Mouse (Mus musculus) forebrain, embryonic 15.5 days (tissue): ENCODE measurements around the gene Kncn. TPM values are rescaled to one million over a fixed set of nuclear protein-coding genes. Genes with fewer than 3 reads are reported as not detected.

Source experiments
- ATAC-seq: fragments of 200-750 bp; cut with Nextera tagmentation; replicated peaks from 2 replicates; pipeline ENCODE4 v1.8.0; 2017; ENCODE audit warnings: mild to moderate bottlenecking, moderate TSS enrichment, moderate library complexity
- H3K27ac ChIP-seq: fragments of 300-500 bp; sonication (generic); replicated peaks from 2 replicates; pipeline ENCODE4 v1.5.1; 2015; ENCODE audit warnings: mild to moderate bottlenecking, inconsistent platforms
- H3K27me3 ChIP-seq: fragments of 300-500 bp; sonication (generic); 2 replicates; pipeline ENCODE4 v1.6.1; 2015; ENCODE audit warnings: inconsistent platforms
- H3K36me3 ChIP-seq: fragments of 300-500 bp; sonication (generic); 2 replicates; pipeline ENCODE4 v1.6.1; 2015; ENCODE audit warnings: mild to moderate bottlenecking, inconsistent platforms
- H3K4me1 ChIP-seq: fragments of 300-500 bp; sonication (generic); 2 replicates; pipeline ENCODE4 v1.6.1; 2015; ENCODE audit warnings: inconsistent platforms
- H3K4me2 ChIP-seq: fragments of 300-500 bp; sonication (generic); replicated peaks from 2 replicates; pipeline ENCODE4 v1.6.1; 2015; ENCODE audit warnings: mild to moderate bottlenecking, inconsistent platforms
- H3K4me3 ChIP-seq: fragments of 300-500 bp; sonication (generic); 2 replicates; pipeline ENCODE4 v1.5.1; 2015; ENCODE audit warnings: mild to moderate bottlenecking, inconsistent platforms
- H3K9ac ChIP-seq: fragments of 300-500 bp; sonication (generic); replicated peaks from 2 replicates; pipeline ENCODE4 v1.6.1; 2015; ENCODE audit warnings: mild to moderate bottlenecking, inconsistent platforms
- H3K9me3 ChIP-seq: fragments of 300-500 bp; sonication (generic); 2 replicates; pipeline ENCODE4 v1.6.1; 2016; ENCODE audit warnings: inconsistent platforms
- WGBS: fragments of 180-500 bp; shearing (Covaris S2); methylation state at CpG from one replicate; pipeline ENCODE4 v1.1.7; 2015; ENCODE audit warnings: mixed read lengths; 5-methylcytosine and 5-hydroxymethylcytosine counted together
- polyA plus RNA-seq: library from polyadenylated mRNA; unstranded; fragments of >200 nt; fragmentation: Nextera tagmentation; extraction: Ambion mirVana; gene quantifications from 2 replicates; pipeline ENCODE4 v1.2.1, GENCODE M21; 2015

Kncn gene
- polyA plus RNA-seq, 1 experiment from 2014 or later = not detected

GRCm38 (mm10) chr4:115908641-115909040, 24.4 kb downstream of the Kncn start:
- Histone ChIP-seq H3K27me3 (peaks cover 58% of the 10 kb centered on the region), H3K9ac (no peak overlapping the region), H3K4me1 (peaks cover 19% of the 10 kb centered on the region), H3K4me3 (no peak overlapping the region), H3K27ac (no peak overlapping the region), H3K4me2 (no peak overlapping the region), H3K9me3 (no peaks in the 10 kb centered on the region), H3K36me3 (no peaks in the 10 kb centered on the region)
- WGBS = 2% methylated on average over 7 of the region's 7 CpGs
- ATAC-seq = peak; percentile 89

DNA sequence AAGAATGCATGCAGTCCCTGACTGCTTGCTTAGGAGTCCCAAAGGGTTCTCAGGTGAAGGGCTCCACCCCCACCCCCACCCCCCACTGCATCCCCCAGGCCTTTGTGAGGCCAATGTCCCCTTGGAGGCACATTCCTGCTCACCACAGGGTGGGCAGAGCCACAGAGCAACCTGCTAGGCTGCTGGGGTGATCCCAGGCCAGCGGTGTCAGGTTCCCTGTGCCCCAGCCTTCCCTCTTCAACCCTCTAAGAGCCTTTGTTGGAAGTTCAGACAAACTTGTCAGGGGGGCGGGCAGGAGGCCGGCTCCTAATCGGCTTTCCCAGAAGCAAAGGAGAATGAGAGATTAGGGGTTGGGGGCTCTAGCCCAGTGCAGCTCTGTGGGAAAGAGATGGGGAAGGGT, 27.4 kb downstream of the Kncn start:
- no peak for ATAC-seq
- no peaks in the 10 kb centered on the region for H3K36me3 ChIP-seq
- H3K9me3 ChIP-seq = no peaks in the 10 kb centered on the region
- no peak overlapping the region for H3K4me2 ChIP-seq
- peaks cover 29% of the 10 kb centered on the region; the same call in 1 of the 2 replicates for H3K27me3 ChIP-seq
- no peak overlapping the region for H3K27ac ChIP-seq
- peaks cover 8% of the 10 kb centered on the region; the same call in 1 of the 2 replicates for H3K4me1 ChIP-seq
- no peak overlapping the region for H3K9ac ChIP-seq
- no peak overlapping the region for H3K4me3 ChIP-seq
- WGBS = 5% methylated on average over 4 of the region's 4 CpGs

GRCm38 (mm10) chr4:115919911-115920310, 35.7 kb downstream of the Kncn start:
- Histone ChIP-seq H3K4me3 (no peak overlapping the region), H3K4me1 (no peaks in the 10 kb centered on the region), H3K27ac (no peak overlapping the region), H3K9me3 (no peaks in the 10 kb centered on the region), H3K9ac (no peak overlapping the region), H3K27me3 (peaks cover 23% of the 10 kb centered on the region; the same call in 1 of the 2 replicates), H3K4me2 (no peak overlapping the region), H3K36me3 (no peaks in the 10 kb centered on the region)
- no peak for ATAC-seq
- WGBS = 79% methylated on average over 16 of the region's 16 CpGs

DNA sequence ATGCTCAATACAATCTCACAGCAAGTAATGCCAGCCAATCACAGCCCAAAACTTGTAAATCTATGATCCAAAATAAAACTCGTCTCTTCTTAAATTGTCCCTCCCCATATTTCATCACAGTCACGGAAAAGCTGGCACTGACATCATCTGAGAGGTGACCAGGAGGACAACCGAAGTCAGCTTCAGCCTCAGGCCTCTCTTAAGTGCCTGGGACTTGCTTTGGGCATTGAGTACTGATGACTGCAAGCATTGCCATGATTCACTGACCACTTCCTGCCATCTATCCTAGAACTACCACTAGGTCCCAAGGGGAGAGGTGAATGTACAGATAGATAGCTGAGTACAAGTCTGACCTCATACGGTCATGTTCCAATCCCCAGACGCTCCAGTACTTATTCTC, 38.5 kb downstream of the Kncn start:
- Histone ChIP-seq H3K4me2 (no peak overlapping the region), H3K4me1 (no peaks in the 10 kb centered on the region), H3K27me3 (peaks cover 18% of the 10 kb centered on the region; the same call in 1 of the 2 replicates), H3K9ac (no peak overlapping the region), H3K36me3 (no peaks in the 10 kb centered on the region), H3K27ac (no peak overlapping the region), H3K9me3 (no peaks in the 10 kb centered on the region), H3K4me3 (no peak overlapping the region)
- no peak for ATAC-seq
- WGBS = 91% methylated on average over 5 of the region's 5 CpGs

- H3K27me3 ChIP-seq = peaks cover 16% of the 10 kb centered on the region
- no peak for ATAC-seq
- H3K27ac ChIP-seq = no peak overlapping the region
- no peaks in the 10 kb centered on the region for H3K9me3 ChIP-seq
- no peaks in the 10 kb centered on the region for H3K4me1 ChIP-seq
- H3K4me2 ChIP-seq = no peak overlapping the region
- H3K9ac ChIP-seq = no peak overlapping the region
- 70% methylated on average over 16 of the region's 16 CpGs for WGBS
- H3K36me3 ChIP-seq = no peaks in the 10 kb centered on the region
- no peak overlapping the region for H3K4me3 ChIP-seq
Measured at GRCm38 (mm10) chr4:115923262-115923880, 39.2 kb downstream of the Kncn start.

DNA sequence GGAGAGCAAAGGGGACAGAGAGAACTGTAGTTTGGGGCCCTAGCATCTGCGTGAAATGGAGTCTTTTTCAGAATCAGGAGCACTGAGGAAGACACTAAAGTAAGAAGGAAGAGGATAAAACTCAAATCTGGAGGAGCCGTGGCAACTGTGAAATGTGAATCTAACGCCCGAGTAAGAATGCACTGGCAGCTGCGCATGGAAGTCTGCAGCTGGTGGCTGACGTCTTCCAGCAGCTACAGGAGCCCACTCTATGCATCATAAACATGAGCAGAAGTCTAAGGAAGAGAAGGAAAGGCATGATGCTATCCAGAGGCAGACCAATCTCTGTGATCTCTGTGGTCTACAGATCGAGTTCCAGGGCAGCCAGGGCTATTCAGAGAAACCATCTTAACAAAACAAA, 43.4 kb downstream of the Kncn start:
- ATAC-seq = no peak
- H3K4me2 ChIP-seq = no peak overlapping the region
- H3K27me3 ChIP-seq = peaks cover 41% of the 10 kb centered on the region
- WGBS = 72% methylated on average over 7 of the region's 7 CpGs
- H3K9ac ChIP-seq = no peak overlapping the region
- H3K9me3 ChIP-seq = no peaks in the 10 kb centered on the region
- no peak overlapping the region for H3K27ac ChIP-seq
- no peak overlapping the region for H3K4me3 ChIP-seq
- H3K4me1 ChIP-seq = no peaks in the 10 kb centered on the region
- no peaks in the 10 kb centered on the region for H3K36me3 ChIP-seq

DNA sequence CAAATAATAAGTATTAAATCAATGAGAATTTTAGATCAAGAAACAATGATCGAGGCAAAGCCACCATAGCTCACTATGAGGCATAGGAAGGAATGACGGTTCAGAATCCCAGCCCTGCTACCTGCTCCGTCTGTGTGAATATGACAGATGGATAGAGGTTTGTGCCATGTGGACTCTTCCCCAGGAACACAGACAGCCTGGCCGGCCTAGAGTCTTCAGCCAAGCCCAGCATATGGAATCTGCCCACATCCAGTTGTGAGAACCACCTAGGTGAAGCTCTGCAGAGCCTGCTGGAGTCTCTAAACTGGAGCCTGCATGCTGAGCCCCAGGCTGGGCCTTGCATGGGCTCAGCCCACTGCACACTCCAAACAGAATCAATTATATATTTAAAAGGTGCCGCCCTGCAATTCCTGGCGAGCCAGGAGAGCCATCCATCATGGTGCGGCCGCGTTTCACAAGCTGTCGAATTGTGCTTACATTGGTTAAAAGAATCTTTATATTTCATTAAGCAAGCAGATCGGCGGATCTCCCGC, 47.4 kb downstream of the Kncn start:
- Histone ChIP-seq H3K9me3 (no peaks in the 10 kb centered on the region), H3K27me3 (peaks cover 77% of the 10 kb centered on the region), H3K4me1 (peaks cover 2% of the 10 kb centered on the region), H3K4me3 (no peak overlapping the region), H3K9ac (no peak overlapping the region), H3K27ac (no peak overlapping the region), H3K4me2 (no peak overlapping the region), H3K36me3 (no peaks in the 10 kb centered on the region)
- ATAC-seq = no peak
- WGBS = 48% methylated on average over 13 of the region's 13 CpGs

GRCm38 (mm10) chr4:115935835-115936581, 51.8 kb downstream of the Kncn start:
- Histone ChIP-seq H3K4me1 (peaks cover 17% of the 10 kb centered on the region), H3K9ac (no peak overlapping the region), H3K27me3 (peaks cover 90% of the 10 kb centered on the region), H3K9me3 (no peaks in the 10 kb centered on the region), H3K36me3 (no peaks in the 10 kb centered on the region), H3K4me3 (no peak overlapping the region), H3K27ac (no peak overlapping the region), H3K4me2 (no peak overlapping the region)
- no peak for ATAC-seq
- WGBS = 1% methylated on average over 36 of the region's 36 CpGs

- no peak overlapping the region for H3K9ac ChIP-seq
- under 1% methylated on average over 20 of the region's 20 CpGs for WGBS
- H3K4me2 ChIP-seq = no peak overlapping the region
Measured at GRCm38 (mm10) chr4:115936646-115937045, 52.4 kb downstream of the Kncn start.

DNA sequence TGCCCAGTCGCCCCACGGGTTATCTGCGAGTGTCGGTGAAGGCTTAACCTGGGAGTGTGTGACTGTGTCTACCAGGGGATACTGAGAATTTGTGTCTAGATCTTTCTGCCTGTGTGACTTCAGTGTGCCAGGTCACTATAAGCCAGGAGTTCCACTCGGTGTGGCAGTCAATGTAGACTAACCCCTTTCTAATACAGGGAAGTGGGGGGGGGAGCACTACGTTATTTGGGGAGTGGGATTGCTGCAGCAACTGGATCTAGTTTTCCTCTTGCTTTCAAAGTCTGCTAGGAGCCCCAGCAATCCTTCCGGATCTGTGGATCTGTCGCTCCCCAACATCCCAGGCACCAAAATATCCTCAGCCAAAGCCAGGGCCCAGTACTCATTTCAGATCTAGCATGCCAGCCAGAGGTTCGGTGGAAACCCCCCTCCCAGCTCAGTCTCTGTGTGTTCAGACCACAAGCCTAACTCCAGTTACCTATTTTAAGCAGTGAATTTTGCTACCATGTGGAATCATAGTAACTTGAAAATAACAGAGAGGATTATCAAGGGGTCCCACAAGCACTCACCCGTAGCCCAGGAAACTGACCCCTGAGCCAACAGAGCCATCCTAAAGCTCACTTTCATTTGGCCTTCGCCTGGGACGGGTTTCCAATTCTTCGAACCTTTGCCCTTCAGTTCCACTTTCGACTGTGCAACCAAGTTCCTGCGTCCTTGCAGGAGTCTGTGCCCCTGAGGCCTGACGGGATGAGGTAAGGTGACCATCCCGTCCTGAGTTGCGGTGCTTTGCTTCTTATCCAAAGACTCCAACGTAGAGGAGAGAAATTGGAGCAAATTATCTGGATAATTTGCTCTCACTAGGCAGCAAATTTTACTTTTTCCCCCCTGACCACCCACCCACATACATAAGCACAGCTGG, 53.1 kb downstream of the Kncn start:
- ATAC-seq = no peak
- H3K4me2 ChIP-seq = no peak overlapping the region
- no peak overlapping the region for H3K9ac ChIP-seq
- H3K4me3 ChIP-seq = no peak overlapping the region
- peaks cover 91% of the 10 kb centered on the region for H3K27me3 ChIP-seq
- H3K9me3 ChIP-seq = no peaks in the 10 kb centered on the region
- H3K4me1 ChIP-seq = peaks cover 17% of the 10 kb centered on the region
- H3K27ac ChIP-seq = no peak overlapping the region
- WGBS = 5% methylated on average over 19 of the region's 19 CpGs
- no peaks in the 10 kb centered on the region for H3K36me3 ChIP-seq

More at GRCm38 (mm10) chr4:115936646-115937045, 52.4 kb downstream of the Kncn start:
- no peak overlapping the region for H3K4me3 ChIP-seq
- peaks cover 91% of the 10 kb centered on the region for H3K27me3 ChIP-seq
- peaks cover 17% of the 10 kb centered on the region for H3K4me1 ChIP-seq
- no peak overlapping the region for H3K27ac ChIP-seq
- no peaks in the 10 kb centered on the region for H3K36me3 ChIP-seq
- ATAC-seq = no peak
- no peaks in the 10 kb centered on the region for H3K9me3 ChIP-seq

GRCm38 (mm10) chr4:115938276-115939160, 54.3 kb downstream of the Kncn start:
- Histone ChIP-seq H3K9ac (no peak overlapping the region), H3K4me1 (peaks cover 17% of the 10 kb centered on the region), H3K4me3 (peak overlapping the region; percentile 24), H3K4me2 (0 out of 2 replicates have a peak overlapping the region, but pooled peaks have one; percentile 43), H3K27ac (no peak overlapping the region), H3K36me3 (no peaks in the 10 kb centered on the region), H3K9me3 (no peaks in the 10 kb centered on the region), H3K27me3 (peaks cover 91% of the 10 kb centered on the region)
- 1% methylated on average over 37 of the region's 37 CpGs for WGBS
- no peak for ATAC-seq
